Comparison of ENCODE assay signal across 8 mouse cellular contexts in the genomic region with DNA sequence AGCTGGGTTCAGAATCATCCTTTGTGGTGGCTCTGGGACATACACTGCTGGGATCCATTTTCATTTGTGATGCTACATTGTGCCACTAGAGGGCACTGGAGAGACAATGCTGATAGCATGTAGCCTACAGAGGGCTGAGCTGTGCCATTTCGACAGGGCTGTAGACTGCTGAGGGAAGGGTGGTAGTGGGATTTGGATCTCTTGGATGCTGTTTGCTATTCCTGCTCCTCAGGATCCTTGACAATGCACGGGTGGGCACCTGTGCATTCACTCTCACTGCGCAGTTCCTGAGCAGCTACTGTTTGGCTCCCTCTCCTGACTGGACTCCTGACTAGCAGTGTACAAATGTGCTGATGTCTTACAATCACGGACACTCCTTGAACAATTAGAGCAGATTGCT. TPM values are rescaled to one million over a fixed set of nuclear protein-coding genes. Genes with fewer than 3 reads are reported as not detected.
A peak's percentile ranks its signal among the peaks of the same experiment; 100 is the strongest.
DNase-seq lines count a peak whose midpoint lies in the region; ATAC-seq and TF ChIP-seq lines count a peak whose summit lies in the region.

No protein-coding gene starts in this region.

- H3K4me3 ChIP-seq in kidney, adult 2 months (ENCODE audit: insufficient read depth, low read depth, low read length) = no peak overlapping the region
- H3K4me3 ChIP-seq in limb, embryonic 13.5 days = no peak overlapping the region
- no peak overlapping the region for H3K4me3 ChIP-seq in midbrain, embryonic 16.5 days (ENCODE audit: low read depth, low read length)

- peak; percentile 87 for TF ChIP-seq CTCF in kidney, adult 2 months (conservative IDR thresholded peaks at IDR 0.05; ENCODE audit: insufficient read depth, insufficient read length, low read depth, low read length)

- peaks cover 19% of the 10 kb centered on the region; the same call in 1 of the 2 replicates for H3K4me1 ChIP-seq in kidney, adult 2 months (ENCODE audit: control insufficient read depth, insufficient read depth, low read length)
- H3K4me1 ChIP-seq in limb, embryonic 13.5 days = no peaks in the 10 kb centered on the region
- no peaks in the 10 kb centered on the region for H3K4me1 ChIP-seq in midbrain, embryonic 16.5 days (ENCODE audit: control insufficient read depth, insufficient read depth, low read length)

- H3K9ac ChIP-seq in limb, embryonic 13.5 days = no peak overlapping the region
- no peak overlapping the region for H3K9ac ChIP-seq in midbrain, embryonic 16.5 days (ENCODE audit: low read depth, low read length)

- DNase-seq in 3T3-L1 (ENCODE audit: low read depth, low spot score) = peak; percentile 93
- DNase-seq in adrenal gland, adult 18-20 months (ENCODE audit: low spot score in 2 of 2) = peak; percentile 55 to 69
- peak; percentile 84 for DNase-seq in embryo, embryonic 9.5 days (ENCODE audit: extremely low spot score)
- peak; percentile 78 to 89 for DNase-seq in heart, adult 18-20 months
- DNase-seq in kidney, adult 2 months = peak; percentile 82
- peak; percentile 55 to 77 for DNase-seq in spleen, postnatal 14 days (ENCODE audit: low spot score in 2 of 2)

- peaks cover 4% of the 10 kb centered on the region; the same call in 1 of the 2 replicates for H3K36me3 ChIP-seq in kidney, adult 2 months (ENCODE audit: control insufficient read depth, insufficient read depth, low read length)
- peaks cover 77% of the 10 kb centered on the region for H3K36me3 ChIP-seq in limb, embryonic 13.5 days
- peaks cover 15% of the 10 kb centered on the region for H3K36me3 ChIP-seq in midbrain, embryonic 16.5 days (ENCODE audit: control insufficient read depth, insufficient read depth, low read length)

- ATAC-seq in limb, embryonic 13.5 days (ENCODE audit: low FRiP score, low read depth) = peak; percentile 63; the same call in 1 of the 2 replicates
- peak; percentile 89 for ATAC-seq in midbrain, embryonic 16.5 days

- H3K27me3 ChIP-seq in kidney, adult 2 months (replicated peaks; ENCODE audit: control insufficient read depth, insufficient read depth, low read length) = no peaks in the 10 kb centered on the region
- no peaks in the 10 kb centered on the region for H3K27me3 ChIP-seq in limb, embryonic 13.5 days
- no peaks in the 10 kb centered on the region for H3K27me3 ChIP-seq in midbrain, embryonic 16.5 days (ENCODE audit: control insufficient read depth, insufficient read depth, low read depth, low read length)

- no peak overlapping the region for H3K27ac ChIP-seq in kidney, adult 2 months (ENCODE audit: insufficient read depth, low read depth, low read length)
- no peak overlapping the region for H3K27ac ChIP-seq in limb, embryonic 13.5 days
- H3K27ac ChIP-seq in midbrain, embryonic 16.5 days (ENCODE audit: low read length) = peak overlapping the region; percentile 48; the same call in 1 of the 2 replicates

- 12% methylated on average over 4 of the region's 4 CpGs for WGBS in kidney, adult 2 months
- WGBS in limb, embryonic 13.5 days = 36% methylated on average over 4 of the region's 4 CpGs
- 25% methylated on average over 4 of the region's 4 CpGs for WGBS in midbrain, embryonic 16.5 days

- H3K4me2 ChIP-seq in limb, embryonic 13.5 days (replicated peaks) = no peak overlapping the region
- H3K4me2 ChIP-seq in midbrain, embryonic 16.5 days (ENCODE audit: low read length) = no peak overlapping the region

- TF ChIP-seq POLR2A in kidney, adult 2 months (IDR thresholded peaks at IDR 0.05; ENCODE audit: low read depth, low read length) = no peak

- no peaks in the 10 kb centered on the region for H3K9me3 ChIP-seq in limb, embryonic 13.5 days
- no peaks in the 10 kb centered on the region for H3K9me3 ChIP-seq in midbrain, embryonic 16.5 days (replicated peaks; ENCODE audit: control insufficient read depth, low read length, poor library complexity, severe bottlenecking)

RNA-seq across cellular contexts. Expression of gene Capn15, which starts 23.9 kb away (rescaled TPM):
- total RNA-seq in adrenal gland, adult 18-20 months (2021) = 10 to 100 TPM; 22.6 to 24.4 TPM
- total RNA-seq in heart, adult 18-20 months (2021) = 1 to 10 TPM; 6.1 to 8.5 TPM
- polyA plus RNA-seq in kidney, adult 2 months (2012; rRNA removed) = 24.0 and 31.6 TPM in 2 replicates
- polyA plus RNA-seq in limb, embryonic 13.5 days (2015; fragmentation: Nextera tagmentation; extraction: Ambion mirVana) = 24.8 and 25.4 TPM in 2 replicates
- 20.6 and 20.8 TPM in 2 replicates for polyA plus RNA-seq in midbrain, embryonic 16.5 days (2015; fragmentation: Nextera tagmentation; extraction: Ambion mirVana)

RNA-seq across cellular contexts. Expression of gene A930017K11Rik, which starts 57.2 kb away (rescaled TPM):
- not detected for total RNA-seq in adrenal gland, adult 18-20 months (2021)
- total RNA-seq in heart, adult 18-20 months (2021) = under 1 TPM; 0.32 to 0.57 TPM
- 7.2 and 8.3 TPM in 2 replicates for polyA plus RNA-seq in kidney, adult 2 months (2012; rRNA removed)
- polyA plus RNA-seq in limb, embryonic 13.5 days (2015; fragmentation: Nextera tagmentation; extraction: Ambion mirVana) = 0.19 and 0.31 TPM in 2 replicates
- polyA plus RNA-seq in midbrain, embryonic 16.5 days (2015; fragmentation: Nextera tagmentation; extraction: Ambion mirVana) = 2.8 and 3.1 TPM in 2 replicates

RNA-seq across cellular contexts. Expression of gene Rab11fip3, which starts 59.8 kb away (rescaled TPM):
- 10 to 100 TPM; 22.6 to 24.6 TPM for total RNA-seq in adrenal gland, adult 18-20 months (2021)
- 10 to 100 TPM; 30.6 to 30.7 TPM for total RNA-seq in heart, adult 18-20 months (2021)
- polyA plus RNA-seq in kidney, adult 2 months (2012; rRNA removed) = 454 and 517 TPM in 2 replicates
- polyA plus RNA-seq in limb, embryonic 13.5 days (2015; fragmentation: Nextera tagmentation; extraction: Ambion mirVana) = 19.5 and 20.5 TPM in 2 replicates
- polyA plus RNA-seq in midbrain, embryonic 16.5 days (2015; fragmentation: Nextera tagmentation; extraction: Ambion mirVana) = 25.8 and 30.1 TPM in 2 replicates

Comparison
In these comparisons a context has a peak if more than half of its experiments do, and no peak if none do; other contexts are left out.
1. RNA of gene Rab11fip3, which starts 59.8 kb away (polyA plus RNA-seq): 454 to 517 TPM in kidney, adult 2 months; 25.8 to 30.1 TPM in midbrain, embryonic 16.5 days and 19.5 to 20.5 TPM in limb, embryonic 13.5 days; every median in the first group is over 10 times any median in the second.
2. Peak in every context shown above with its lines, with median percentiles within 50 percentile points of each other: DNase-seq.